In the genomic region with DNA sequence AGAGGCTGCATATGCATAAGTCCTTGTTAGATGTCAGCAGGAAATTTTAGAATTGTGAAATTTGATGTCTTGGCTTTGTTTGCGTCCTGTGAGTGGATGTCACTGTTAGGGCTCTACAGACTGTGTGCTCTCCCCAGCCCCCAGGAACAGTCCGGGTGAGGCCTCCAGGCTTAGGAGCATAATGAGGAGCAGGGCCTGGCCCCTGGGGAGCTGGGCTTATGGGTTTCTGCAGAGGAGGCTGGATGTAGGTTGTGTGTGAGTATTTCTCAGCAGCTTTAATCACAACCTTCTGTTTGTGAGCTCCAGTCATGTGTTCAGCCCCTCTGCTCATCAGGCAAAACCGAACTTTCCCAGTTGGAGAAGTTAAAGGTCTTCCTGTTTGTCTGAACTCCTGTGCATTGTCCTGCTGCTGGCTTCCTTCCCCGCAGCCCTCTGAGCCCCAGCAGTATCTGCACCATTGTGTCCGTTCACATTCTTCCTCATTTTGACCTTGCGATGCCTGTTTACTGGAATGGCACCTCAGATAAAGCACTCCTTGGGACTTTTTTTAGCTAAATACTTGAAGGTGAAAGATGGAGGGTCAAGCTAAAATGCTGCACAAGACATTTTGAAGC, we compare ENCODE assay signal across 9 mouse cellular contexts.
DNase-seq lines count a peak whose midpoint lies in the region; ATAC-seq lines count a peak whose summit lies in the region.
"Had no signal": no experiment of that assay in that cellular context is flagged by ENCODE, and none has a peak within 500 bp of the region (broad histone marks: within the 10 kb centered on the region; RNA-seq: fewer than 3 reads in every experiment).

No protein-coding gene starts in this region.

- no peak overlapping the region for H3K4me3 ChIP-seq in kidney, embryonic 14.5 days (ENCODE audit: low read length)
- H3K4me3 ChIP-seq in intestine, embryonic 16.5 days (ENCODE audit: low read length) = no peak overlapping the region

- no peak overlapping the region for H3K4me2 ChIP-seq in kidney, embryonic 14.5 days (replicated peaks; ENCODE audit: low read depth, low read length)
- no peak overlapping the region for H3K4me2 ChIP-seq in intestine, embryonic 16.5 days (ENCODE audit: low read depth, low read length)

- H3K27ac ChIP-seq in kidney, embryonic 14.5 days (ENCODE audit: low read depth, low read length) = peak overlapping the region; percentile 60; the same call in 1 of the 2 replicates
- H3K27ac ChIP-seq in intestine, embryonic 16.5 days (ENCODE audit: low read length) = peak overlapping the region; percentile 84

- H3K9ac ChIP-seq in kidney, embryonic 14.5 days (ENCODE audit: low read depth, low read length) = no peak overlapping the region
- H3K9ac ChIP-seq in intestine, embryonic 16.5 days (ENCODE audit: low read depth, low read length) = peak overlapping the region; percentile 35; the same call in 1 of the 2 replicates

- no peak for ATAC-seq in kidney, embryonic 14.5 days (ENCODE audit: low FRiP score, low TSS enrichment)
- ATAC-seq in intestine, embryonic 16.5 days = no peak
- ATAC-seq in megakaryocyte-erythroid progenitor cell, adult 5-6 weeks (replicated peaks; ENCODE audit: low FRiP score, low TSS enrichment, poor library complexity, severe bottlenecking) = no peak
- ATAC-seq in monocyte, adult 5-6 weeks (replicated peaks; ENCODE audit: insufficient number of reproducible peaks, low FRiP score, low TSS enrichment, poor library complexity, severe bottlenecking) = no peak

- WGBS in kidney, embryonic 14.5 days = 63% methylated on average over 6 of the region's 6 CpGs
- WGBS in intestine, embryonic 16.5 days = 54% methylated on average over 6 of the region's 6 CpGs

- DNase-seq in kidney, adult 9 months = no peak
- DNase-seq in NIH3T3 (ENCODE audit: low read depth) (peak; percentile 59), ZHBTc4 (ENCODE audit: low read depth, low spot score) (peak; percentile 29)
- DNase-seq in gastrocnemius, adult 18-20 months (ENCODE audit: low spot score) = no peak
- DNase-seq: kidney, postnatal 10 days had no signal

- H3K27me3 ChIP-seq in kidney, embryonic 14.5 days (ENCODE audit: control insufficient read depth, insufficient read depth, low read length) = no peaks in the 10 kb centered on the region
- H3K27me3 ChIP-seq in intestine, embryonic 16.5 days (replicated peaks; ENCODE audit: control insufficient read depth, insufficient read depth, low read length) = no peaks in the 10 kb centered on the region

- 0 out of 2 replicates have a peak, but pooled peaks cover 10% of the 10 kb centered on the region for H3K4me1 ChIP-seq in kidney, embryonic 14.5 days (ENCODE audit: control insufficient read depth, insufficient read depth, low read length)
- peaks cover 25% of the 10 kb centered on the region for H3K4me1 ChIP-seq in intestine, embryonic 16.5 days (ENCODE audit: control insufficient read depth, insufficient read depth, low read length)

- H3K9me3 ChIP-seq in kidney, embryonic 14.5 days (ENCODE audit: control insufficient read depth, low read length) = peaks cover 3% of the 10 kb centered on the region; the same call in 1 of the 2 replicates
- H3K9me3 ChIP-seq in intestine, embryonic 16.5 days (ENCODE audit: control insufficient read depth, low read length) = no peaks in the 10 kb centered on the region

- peaks cover 3% of the 10 kb centered on the region; the same call in 1 of the 2 replicates for H3K36me3 ChIP-seq in kidney, embryonic 14.5 days (ENCODE audit: control insufficient read depth, insufficient read depth, low read length)
- no peaks in the 10 kb centered on the region for H3K36me3 ChIP-seq in intestine, embryonic 16.5 days (ENCODE audit: control insufficient read depth, insufficient read depth, low read length)

Comparison
In these comparisons a context has a peak if more than half of its experiments do, and no peak if none do; other contexts are left out.
1. DNase-seq: peak in NIH3T3 (single experiment) and ZHBTc4 (single experiment); none in kidney, adult 9 months (single experiment) and gastrocnemius, adult 18-20 months (single experiment).